Mouse (Mus musculus): ENCODE measurements at regions not wholly inside any gene's neighbourhood (a gene's known extent, or its start where the extent isn't known, plus 50 kb on each side); places are given as distances from the start of the nearest gene placed in this dataset.

- H3K9ac ChIP-seq (replicated peaks; ENCODE audit: low read depth), result no peak overlapping the region
- H3K4me1 ChIP-seq (ENCODE audit: insufficient read depth, low read depth, low read length), result no peaks in the 10 kb centered on the region
- DNase-seq (ENCODE audit: low spot score), result no peak
- H3K9me3 ChIP-seq (ENCODE audit: low read length), result no peaks in the 10 kb centered on the region
- WGBS, result 70% methylated on average over 2 of the region's 2 CpGs
- no peaks in the 10 kb centered on the region for H3K27me3 ChIP-seq (replicated peaks; ENCODE audit: insufficient read depth, low read length)
- no peak overlapping the region for H3K4me2 ChIP-seq (replicated peaks; ENCODE audit: low read depth, low read length)
- H3K4me3 ChIP-seq (ENCODE audit: low read depth, low read length), result no peak overlapping the region
- TF ChIP-seq CTCF (IDR thresholded peaks at IDR 0.05), result no peak
- TF ChIP-seq EP300 (IDR thresholded peaks at IDR 0.05), result no peak
- no peak overlapping the region for H3K27ac ChIP-seq (ENCODE audit: low read length)
- ATAC-seq, result no peak
- no peaks in the 10 kb centered on the region for H3K36me3 ChIP-seq (ENCODE audit: insufficient read depth, low read length)
Measured at GRCm38 (mm10) chr11:92084766-92085165, 507.4 kb upstream of the Kif2b start.

DNA sequence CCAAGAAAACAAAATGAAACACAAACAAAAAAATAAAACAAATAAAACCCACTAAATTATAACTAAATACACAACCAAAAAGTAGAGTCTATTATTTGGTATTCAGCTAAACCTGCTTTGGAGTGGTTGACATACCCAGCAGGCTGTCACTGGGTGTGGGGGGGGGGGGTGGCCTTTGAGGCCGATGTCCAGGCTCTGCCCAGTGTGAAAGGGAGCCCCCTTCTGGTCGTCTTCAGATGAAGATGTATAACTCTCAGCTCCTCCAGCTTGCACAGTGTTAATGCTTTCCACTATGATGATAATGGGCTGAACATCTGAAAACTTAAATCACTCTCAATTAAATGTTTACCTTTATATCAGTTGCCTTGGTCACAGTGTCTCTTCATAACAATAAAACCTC, 464.3 kb upstream of the Kif2b start:
- H3K36me3 ChIP-seq (ENCODE audit: insufficient read depth, low read length), result no peaks in the 10 kb centered on the region
- no peak overlapping the region for H3K4me2 ChIP-seq (replicated peaks; ENCODE audit: low read depth, low read length)
- no peaks in the 10 kb centered on the region for H3K9me3 ChIP-seq (ENCODE audit: low read length)
- no peak for ATAC-seq
- H3K4me1 ChIP-seq (ENCODE audit: insufficient read depth, low read depth, low read length), result no peaks in the 10 kb centered on the region
- WGBS, result 7% methylated on average over 2 of the region's 2 CpGs
- TF ChIP-seq EP300 (IDR thresholded peaks at IDR 0.05) (no peak), CTCF (IDR thresholded peaks at IDR 0.05) (no peak; the same call in 1 of the 2 replicates)
- H3K9ac ChIP-seq (replicated peaks; ENCODE audit: low read depth), result no peak overlapping the region
- H3K27ac ChIP-seq (ENCODE audit: low read length), result no peak overlapping the region
- DNase-seq (ENCODE audit: low spot score), result no peak
- H3K27me3 ChIP-seq (replicated peaks; ENCODE audit: insufficient read depth, low read length), result no peaks in the 10 kb centered on the region
- H3K4me3 ChIP-seq (ENCODE audit: low read depth, low read length), result no peak overlapping the region

DNA sequence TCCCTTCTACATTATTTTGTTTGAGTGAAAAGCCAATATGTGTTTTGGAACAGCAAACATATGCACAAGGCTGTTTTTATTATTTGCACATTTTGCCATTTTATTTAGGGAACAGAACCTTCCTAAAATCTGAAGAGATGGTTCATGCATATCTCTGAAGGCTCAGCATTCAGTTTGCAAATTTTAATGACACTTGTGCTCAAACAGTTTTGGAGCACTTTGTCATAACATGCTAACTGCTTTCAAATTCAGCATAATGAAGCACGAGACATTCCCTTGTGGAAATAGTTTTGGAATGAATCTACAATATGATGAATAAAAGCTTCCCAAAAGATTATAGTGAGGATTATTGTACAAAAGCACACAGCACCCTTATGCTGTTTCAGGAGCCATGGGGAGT, 462.8 kb upstream of the Kif2b start:
- 70% methylated on average over 1 of the region's 1 CpGs for WGBS
- Histone ChIP-seq H3K27ac (ENCODE audit: low read length) (no peak overlapping the region), H3K4me2 (replicated peaks; ENCODE audit: low read depth, low read length) (no peak overlapping the region), H3K9me3 (ENCODE audit: low read length) (no peaks in the 10 kb centered on the region), H3K4me3 (ENCODE audit: low read depth, low read length) (no peak overlapping the region), H3K36me3 (ENCODE audit: insufficient read depth, low read length) (no peaks in the 10 kb centered on the region), H3K9ac (replicated peaks; ENCODE audit: low read depth) (no peak overlapping the region), H3K4me1 (ENCODE audit: insufficient read depth, low read depth, low read length) (no peaks in the 10 kb centered on the region), H3K27me3 (replicated peaks; ENCODE audit: insufficient read depth, low read length) (no peaks in the 10 kb centered on the region)
- TF ChIP-seq EP300 (IDR thresholded peaks at IDR 0.05) (no peak), CTCF (IDR thresholded peaks at IDR 0.05) (no peak)
- DNase-seq (ENCODE audit: low spot score), result no peak
- no peak for ATAC-seq

DNA sequence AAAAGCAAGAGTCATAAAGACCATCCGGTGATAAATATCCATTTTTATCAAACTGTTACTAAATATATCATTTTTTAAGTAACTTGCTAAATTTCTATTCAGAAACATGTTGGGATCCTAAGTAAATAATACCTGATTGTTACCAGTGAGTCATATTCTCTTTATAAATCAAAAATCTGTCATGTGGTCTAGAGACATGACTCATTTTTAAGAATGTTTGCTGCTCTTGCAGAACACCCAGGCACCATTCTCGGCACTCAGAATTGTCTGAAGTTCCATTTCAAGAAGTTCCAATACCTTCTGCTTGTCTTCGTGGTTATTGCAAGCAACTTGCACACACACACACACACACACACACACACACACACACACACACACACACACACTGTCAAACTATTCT, 441.1 kb upstream of the Kif2b start:
- Histone ChIP-seq H3K9me3 (ENCODE audit: low read length) (no peaks in the 10 kb centered on the region), H3K4me1 (ENCODE audit: insufficient read depth, low read depth, low read length) (no peaks in the 10 kb centered on the region), H3K9ac (replicated peaks; ENCODE audit: low read depth) (no peak overlapping the region), H3K27ac (ENCODE audit: low read length) (no peak overlapping the region), H3K4me3 (ENCODE audit: low read depth, low read length) (no peak overlapping the region), H3K36me3 (ENCODE audit: insufficient read depth, low read length) (no peaks in the 10 kb centered on the region), H3K27me3 (replicated peaks; ENCODE audit: insufficient read depth, low read length) (no peaks in the 10 kb centered on the region), H3K4me2 (replicated peaks; ENCODE audit: low read depth, low read length) (no peak overlapping the region)
- 61% methylated on average over 3 of the region's 3 CpGs for WGBS
- no peak for TF ChIP-seq CTCF (IDR thresholded peaks at IDR 0.05)
- TF ChIP-seq EP300 (IDR thresholded peaks at IDR 0.05), result no peak
- DNase-seq (ENCODE audit: low spot score) (no peak), ATAC-seq (no peak)

- no peak for DNase-seq (ENCODE audit: low spot score)
- H3K27ac ChIP-seq (ENCODE audit: low read length), result no peak overlapping the region
Measured at GRCm38 (mm10) chr11:92011284-92011683, 433.9 kb upstream of the Kif2b start.

DNA sequence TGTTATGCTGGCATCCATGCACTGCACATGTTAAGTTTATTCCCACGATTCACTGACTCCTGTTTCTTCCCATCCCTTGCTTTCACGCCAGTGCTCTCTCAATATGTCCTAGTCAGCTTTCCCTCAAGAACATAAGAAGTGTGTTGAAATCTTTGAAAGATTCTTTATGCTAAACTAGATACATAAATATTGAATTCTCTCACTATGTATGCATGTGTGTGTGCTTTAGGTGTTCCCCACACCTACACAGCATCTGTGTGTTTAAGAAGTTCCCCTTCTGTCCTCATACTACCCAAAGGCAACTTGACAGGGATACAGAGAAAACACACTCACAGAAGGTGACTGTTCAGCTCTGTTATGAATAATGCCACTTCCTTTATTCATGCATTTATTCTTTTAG, 418.2 kb upstream of the Kif2b start:
- no peaks in the 10 kb centered on the region for H3K4me1 ChIP-seq (ENCODE audit: insufficient read depth, low read depth, low read length)

More at GRCm38 (mm10) chr11:92011284-92011683, 433.9 kb upstream of the Kif2b start:
- no peaks in the 10 kb centered on the region for H3K9me3 ChIP-seq (ENCODE audit: low read length)
- H3K27me3 ChIP-seq (replicated peaks; ENCODE audit: insufficient read depth, low read length), result no peaks in the 10 kb centered on the region
- no peaks in the 10 kb centered on the region for H3K36me3 ChIP-seq (ENCODE audit: insufficient read depth, low read length)
- WGBS, result 46% methylated on average over 3 of the region's 3 CpGs
- H3K4me2 ChIP-seq (replicated peaks; ENCODE audit: low read depth, low read length), result no peak overlapping the region
- no peak for ATAC-seq
- no peak for TF ChIP-seq EP300 (IDR thresholded peaks at IDR 0.05)
- no peak for TF ChIP-seq CTCF (IDR thresholded peaks at IDR 0.05)
- no peak overlapping the region for H3K9ac ChIP-seq (replicated peaks; ENCODE audit: low read depth)
- no peak overlapping the region for H3K4me3 ChIP-seq (ENCODE audit: low read depth, low read length)
- no peaks in the 10 kb centered on the region for H3K4me1 ChIP-seq (ENCODE audit: insufficient read depth, low read depth, low read length)

DNA sequence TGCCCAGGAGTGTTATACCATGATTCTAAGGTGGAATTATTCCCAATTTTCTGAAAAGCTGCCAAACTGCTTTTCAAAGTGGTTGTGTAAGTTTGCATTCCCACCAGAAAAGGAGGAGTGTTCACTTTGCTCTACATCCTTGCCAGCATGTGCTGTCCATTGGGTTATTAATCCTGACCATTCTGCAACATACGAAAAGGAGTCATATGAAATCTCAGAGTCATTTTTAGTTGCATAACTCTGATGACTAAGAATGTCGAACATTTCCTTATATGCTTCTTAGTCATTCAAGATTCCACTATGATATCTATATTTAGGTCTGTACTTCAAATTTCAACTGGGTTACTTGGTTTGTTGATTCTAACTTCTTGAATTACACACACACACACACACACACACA, 392.2 kb upstream of the Kif2b start:
- H3K27me3 ChIP-seq (replicated peaks; ENCODE audit: insufficient read depth, low read length), result no peaks in the 10 kb centered on the region
- no peak overlapping the region for H3K9ac ChIP-seq (replicated peaks; ENCODE audit: low read depth)
- no peaks in the 10 kb centered on the region for H3K9me3 ChIP-seq (ENCODE audit: low read length)
- ATAC-seq (no peak), DNase-seq (ENCODE audit: low spot score) (no peak)
- TF ChIP-seq CTCF (IDR thresholded peaks at IDR 0.05) (no peak), EP300 (IDR thresholded peaks at IDR 0.05) (no peak)
- WGBS, result 65% methylated on average over 2 of the region's 2 CpGs
- no peak overlapping the region for H3K4me2 ChIP-seq (replicated peaks; ENCODE audit: low read depth, low read length)
- H3K27ac ChIP-seq (ENCODE audit: low read length), result no peak overlapping the region
- H3K4me3 ChIP-seq (ENCODE audit: low read depth, low read length), result no peak overlapping the region
- no peaks in the 10 kb centered on the region for H3K36me3 ChIP-seq (ENCODE audit: insufficient read depth, low read length)
- no peaks in the 10 kb centered on the region for H3K4me1 ChIP-seq (ENCODE audit: insufficient read depth, low read depth, low read length)

More for the DNA sequence above, 418.2 kb upstream of the Kif2b start:
- H3K27ac ChIP-seq (ENCODE audit: low read length), result no peak overlapping the region
- H3K4me2 ChIP-seq (replicated peaks; ENCODE audit: low read depth, low read length), result no peak overlapping the region
- no peaks in the 10 kb centered on the region for H3K9me3 ChIP-seq (ENCODE audit: low read length)
- ATAC-seq (no peak), DNase-seq (ENCODE audit: low spot score) (no peak)
- H3K4me3 ChIP-seq (ENCODE audit: low read depth, low read length), result no peak overlapping the region
- TF ChIP-seq EP300 (IDR thresholded peaks at IDR 0.05), result no peak
- TF ChIP-seq CTCF (IDR thresholded peaks at IDR 0.05), result no peak
- 71% methylated on average over 2 of the region's 2 CpGs for WGBS
- H3K36me3 ChIP-seq (ENCODE audit: insufficient read depth, low read length), result no peaks in the 10 kb centered on the region
- H3K9ac ChIP-seq (replicated peaks; ENCODE audit: low read depth), result no peak overlapping the region
- no peaks in the 10 kb centered on the region for H3K27me3 ChIP-seq (replicated peaks; ENCODE audit: insufficient read depth, low read length)
